Mouse (Mus musculus): ENCODE measurements around the gene Gm20695.

The Gm20695 gene

GRCm38 (mm10) chr16:3895173-3895792, 10.8 kb downstream of the Gm20695 start:
- no peak for DNase-seq (ENCODE audit: low spot score in 2 of 2)

- DNase-seq (ENCODE audit: low spot score in 2 of 2): no peak
Observed at GRCm38 (mm10) chr16:3896046-3896445, 11.6 kb downstream of the Gm20695 start.

GRCm38 (mm10) chr16:3896553-3896952, 12.1 kb downstream of the Gm20695 start:
- no peak for DNase-seq (ENCODE audit: low spot score in 2 of 2)

DNA sequence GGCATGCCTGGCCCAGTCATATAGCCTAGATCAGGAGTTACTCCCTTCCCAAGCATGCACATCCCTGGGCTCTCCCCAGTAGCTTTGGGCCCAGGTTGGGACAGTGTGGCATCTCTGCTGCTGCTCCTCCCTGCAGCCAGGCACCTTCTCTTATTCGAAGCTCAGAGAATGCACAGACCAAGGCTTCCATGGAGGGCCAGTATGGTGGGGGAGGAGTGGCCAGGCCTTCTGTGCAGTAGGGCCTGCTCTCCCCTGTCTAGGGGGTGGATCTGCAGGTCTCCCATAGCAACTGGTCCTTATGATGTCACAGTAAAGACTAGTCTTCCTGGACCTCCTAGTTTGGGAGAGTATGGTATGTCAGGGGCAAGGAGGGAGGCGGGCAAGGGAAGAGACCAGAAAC, 23.0 kb downstream of the Gm20695 start:
- DNase-seq (ENCODE audit: low spot score in 2 of 2): no peak

- peak; percentile 91 for DNase-seq (ENCODE audit: low spot score in 2 of 2)
Observed at GRCm38 (mm10) chr16:3908537-3909111, 24.2 kb downstream of the Gm20695 start, which contains the start of the genes 1700037C18Rik and Cluap1. Gene 1700037C18Rik (minus strand): TSS chr16:3908689. Gene Cluap1 (plus strand): TSS chr16:3908801.

GRCm38 (mm10) chr16:3909118-3909517, 24.7 kb downstream of the Gm20695 start:
- no peak for DNase-seq (ENCODE audit: low spot score in 2 of 2)

GRCm38 (mm10) chr16:3920756-3921155, 36.3 kb downstream of the Gm20695 start:
- no peak for DNase-seq (ENCODE audit: low spot score in 2 of 2)

DNA sequence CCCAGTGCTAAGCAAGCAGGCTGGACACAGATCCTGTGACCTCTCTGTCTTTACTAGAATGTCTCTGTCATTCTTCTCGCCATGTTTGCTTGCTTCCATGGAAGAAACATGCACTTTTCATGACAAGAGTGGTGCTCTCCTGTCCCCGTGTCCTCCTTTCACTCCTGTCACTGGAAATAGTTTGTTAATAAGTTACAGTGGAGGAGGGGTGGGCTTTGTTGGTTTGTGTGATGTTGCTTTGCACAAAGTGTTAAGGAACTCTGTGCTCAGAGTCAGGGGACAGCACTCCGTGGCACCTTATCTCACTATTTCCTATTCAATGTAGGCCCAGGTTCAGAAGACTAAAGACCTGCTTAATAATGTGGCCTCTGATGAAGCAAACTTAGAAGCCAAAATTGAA, 39.1 kb downstream of the Gm20695 start:
- no peak for DNase-seq (ENCODE audit: low spot score in 2 of 2)

GRCm38 (mm10) chr16:3923966-3924365, 39.5 kb downstream of the Gm20695 start:
- DNase-seq (ENCODE audit: low spot score in 2 of 2): no peak

- no peak for DNase-seq (ENCODE audit: low spot score in 2 of 2)
Observed at GRCm38 (mm10) chr16:3928582-3928981, 44.1 kb downstream of the Gm20695 start.

DNA sequence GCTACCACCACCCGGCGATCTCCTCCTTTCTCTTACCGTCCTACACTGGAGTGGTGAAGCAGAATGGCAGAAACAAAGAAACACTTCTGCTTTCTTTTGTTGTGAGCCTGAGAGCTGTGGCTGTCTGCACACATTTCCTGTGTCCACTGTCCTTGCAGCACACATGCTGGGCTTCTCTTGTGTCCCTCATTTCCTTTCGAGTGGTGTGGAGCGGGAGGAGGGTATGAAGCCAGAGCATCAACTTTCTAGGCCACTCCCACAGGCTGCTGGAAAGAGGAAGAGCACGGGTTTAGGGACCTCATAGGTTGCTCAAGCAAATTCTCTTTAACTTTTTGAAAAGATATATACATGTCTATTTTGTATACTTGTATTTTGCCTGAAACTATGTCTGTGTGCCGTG, 44.7 kb downstream of the Gm20695 start:
- DNase-seq (ENCODE audit: low spot score in 2 of 2): no peak

DNA sequence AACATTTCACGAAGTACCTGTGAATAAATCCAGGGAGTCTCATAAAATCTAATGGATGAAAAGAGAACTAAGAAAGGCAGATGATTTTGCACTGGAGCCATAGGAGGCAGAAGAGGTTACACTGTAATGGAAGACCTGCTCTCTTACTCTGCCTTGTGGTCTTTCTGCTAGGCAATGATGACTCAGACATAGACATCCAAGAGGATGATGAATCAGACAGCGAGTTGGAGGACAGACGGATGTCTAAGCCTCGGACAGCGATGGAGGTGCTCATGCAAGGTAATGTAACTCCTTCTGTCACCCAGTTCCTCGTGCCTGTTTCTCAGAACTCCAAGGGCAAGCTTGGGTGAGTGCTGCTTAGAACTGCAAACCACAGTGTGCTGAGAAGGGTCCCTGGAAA, 49.1 kb downstream of the Gm20695 start:
- DNase-seq (ENCODE audit: low spot score in 2 of 2): no peak

DNA sequence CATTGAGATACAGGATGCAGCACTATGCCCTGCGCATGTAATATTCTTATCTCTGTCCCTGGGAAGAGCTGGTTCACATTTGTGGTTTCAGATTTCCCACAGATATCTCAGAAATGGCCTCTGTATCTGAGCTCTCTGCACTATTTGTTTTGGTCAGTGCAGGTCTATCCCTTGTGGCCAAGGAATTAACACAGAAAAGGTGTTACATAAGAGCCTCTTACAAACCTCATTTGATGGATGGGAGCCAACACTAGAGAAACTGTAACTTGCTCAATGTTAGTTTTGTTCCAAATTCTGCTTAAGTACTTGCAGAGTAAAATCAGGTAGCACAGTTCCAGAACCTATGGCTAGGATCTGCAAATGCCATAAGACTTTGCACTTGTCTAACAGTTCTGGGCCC, 49.6 kb downstream of the Gm20695 start:
- DNase-seq (ENCODE audit: low spot score in 2 of 2): no peak

GRCm38 (mm10) chr16:3934701-3935100, 50.3 kb downstream of the Gm20695 start:
- DNase-seq (ENCODE audit: low spot score in 2 of 2): no peak

GRCm38 (mm10) chr16:3951141-3951540, 66.7 kb downstream of the Gm20695 start:
- DNase-seq (ENCODE audit: low spot score in 2 of 2): no peak

DNA sequence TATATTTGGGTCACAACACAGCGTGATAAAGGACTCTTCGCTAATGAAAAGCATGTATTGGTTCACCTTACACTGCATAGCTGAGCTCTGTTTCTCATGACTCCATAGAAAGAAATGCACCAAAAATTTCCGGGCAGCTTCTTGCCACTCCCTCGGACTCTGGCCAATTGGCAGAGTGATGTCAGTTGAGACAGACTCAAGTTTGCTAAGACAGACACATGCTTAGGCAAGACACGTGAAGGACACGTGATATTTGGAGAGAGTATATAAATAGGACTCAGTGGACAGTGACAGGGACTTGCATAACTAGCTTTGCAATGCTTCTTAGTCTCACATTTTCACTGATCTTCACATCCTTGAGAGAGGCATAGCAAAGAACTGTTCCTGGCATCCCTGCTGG, 71.9 kb downstream of the Gm20695 start:
- DNase-seq (ENCODE audit: low spot score in 2 of 2): no peak

- DNase-seq (ENCODE audit: low spot score in 2 of 2): no peak
Observed at GRCm38 (mm10) chr16:3959261-3959660, 74.8 kb downstream of the Gm20695 start.

- DNase-seq (ENCODE audit: low spot score in 2 of 2): no peak
Observed at GRCm38 (mm10) chr16:3964990-3965389, 80.5 kb downstream of the Gm20695 start.

- no peak for DNase-seq (ENCODE audit: low spot score in 2 of 2)
Observed at GRCm38 (mm10) chr16:3965534-3965933, 81.1 kb downstream of the Gm20695 start.
